Mouse (Mus musculus) heart, embryonic 13.5 days (tissue): ENCODE results near the gene Morc2a. TPM values are rescaled to one million over a fixed set of nuclear protein-coding genes. Genes with fewer than 3 reads are reported as not detected.

Experiments
- ATAC-seq: fragments of 200-750 bp; cut with Nextera tagmentation; 2 replicates; pipeline ENCODE4 v1.8.0; 2017; ENCODE audit warnings: moderate TSS enrichment; ENCODE audit not compliant: insufficient number of reproducible peaks, low FRiP score, low TSS enrichment; ENCODE audit errors: extremely low read depth
- H3K27ac ChIP-seq: fragments of 300-500 bp; sonication (generic); replicated peaks from 2 replicates; pipeline ENCODE4 v1.5.1; 2015; ENCODE audit warnings: moderate library complexity, mild to moderate bottlenecking, inconsistent platforms
- H3K27me3 ChIP-seq: fragments of 300-500 bp; sonication (generic); replicated peaks from 2 replicates; pipeline ENCODE4 v1.6.1; 2015; ENCODE audit warnings: mild to moderate bottlenecking, inconsistent platforms
- H3K36me3 ChIP-seq: fragments of 300-500 bp; sonication (generic); 2 replicates; pipeline ENCODE4 v1.6.1; 2015; ENCODE audit warnings: mild to moderate bottlenecking, inconsistent platforms
- H3K4me1 ChIP-seq: fragments of 300-500 bp; sonication (generic); 2 replicates; pipeline ENCODE4 v1.6.1; 2015; ENCODE audit warnings: inconsistent platforms
- H3K4me2 ChIP-seq: fragments of 300-500 bp; sonication (generic); 2 replicates; pipeline ENCODE4 v1.6.1; 2015; ENCODE audit warnings: inconsistent platforms, mild to moderate bottlenecking, moderate library complexity
- H3K4me3 ChIP-seq: fragments of 300-500 bp; sonication (generic); 2 replicates; pipeline ENCODE4 v1.5.1; 2015; ENCODE audit warnings: moderate library complexity, mild to moderate bottlenecking, inconsistent platforms
- H3K9ac ChIP-seq: fragments of 300-500 bp; sonication (generic); 2 replicates; pipeline ENCODE4 v1.6.1; 2015; ENCODE audit warnings: inconsistent platforms, mild to moderate bottlenecking, moderate library complexity
- H3K9me3 ChIP-seq: fragments of 300-500 bp; sonication (generic); 2 replicates; pipeline ENCODE4 v1.6.1; 2016; ENCODE audit warnings: inconsistent platforms
- WGBS: fragments of 180-500 bp; shearing (Covaris S2); methylation state at CpG from one replicate; pipeline ENCODE4 v1.1.7; 2015; ENCODE audit warnings: mixed read lengths; 5-methylcytosine and 5-hydroxymethylcytosine counted together
- polyA plus RNA-seq: library from polyadenylated mRNA; unstranded; fragments of >200 nt; fragmentation: Nextera tagmentation; extraction: Ambion mirVana; gene quantifications from 2 replicates; pipeline ENCODE4 v1.2.1, GENCODE M21; 2015

The Morc2a gene
- polyA plus RNA-seq, 1 experiment from 2014 or later = 20.4 TPM

DNA sequence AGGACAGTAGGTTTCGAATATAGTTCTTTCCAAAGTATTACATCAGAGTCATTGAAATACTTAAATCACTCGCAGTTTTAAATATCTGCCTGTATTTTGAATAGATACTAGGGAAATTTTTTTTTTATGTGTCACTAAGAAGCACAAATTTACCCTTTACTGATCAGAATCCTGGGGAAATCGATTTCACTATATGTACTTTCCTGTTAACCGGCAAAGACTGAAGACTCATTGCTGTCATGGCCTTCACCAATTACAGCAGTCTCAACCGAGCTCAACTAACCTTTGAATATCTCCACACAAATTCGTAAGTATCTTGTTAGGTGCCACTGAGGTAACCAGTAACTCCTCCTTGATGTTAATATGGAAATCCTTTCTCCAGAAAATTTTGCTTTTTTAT is 1.1 kb downstream of the Morc2a start:
- Histone ChIP-seq H3K27ac (peak overlapping the region; percentile 92; the same call in 1 of the 2 replicates), H3K36me3 (peaks cover 35% of the 10 kb centered on the region), H3K4me2 (peak overlapping the region; percentile 80), H3K9me3 (no peaks in the 10 kb centered on the region), H3K27me3 (no peaks in the 10 kb centered on the region), H3K4me3 (peak overlapping the region; percentile 98), H3K9ac (peak overlapping the region; percentile 91), H3K4me1 (peaks cover 40% of the 10 kb centered on the region)
- no peak for ATAC-seq
- WGBS = 90% methylated on average over 6 of the region's 6 CpGs

DNA sequence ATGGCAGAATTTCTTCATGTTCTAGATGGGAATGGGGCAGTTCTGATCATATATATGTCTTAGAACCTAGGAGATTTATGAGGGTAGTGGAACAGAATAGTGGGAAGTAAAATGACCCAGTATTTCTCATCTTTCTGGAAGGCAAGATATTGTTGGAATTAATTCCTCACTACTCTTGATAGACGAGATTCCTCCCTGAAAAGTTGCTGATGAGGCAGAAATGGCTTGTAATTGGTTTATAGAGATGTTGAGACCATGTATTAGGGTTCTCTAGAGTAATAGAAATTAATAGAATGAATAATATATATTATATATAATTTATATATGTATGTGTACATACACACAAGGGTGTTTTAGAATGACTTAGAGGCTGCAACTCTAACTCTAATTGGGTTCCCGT is 13.0 kb downstream of the Morc2a start:
- 90% methylated on average over 2 of the region's 2 CpGs for WGBS
- Histone ChIP-seq H3K9me3 (no peaks in the 10 kb centered on the region), H3K9ac (no peak overlapping the region), H3K27me3 (no peaks in the 10 kb centered on the region), H3K4me3 (no peak overlapping the region), H3K27ac (no peak overlapping the region), H3K4me2 (no peak overlapping the region), H3K36me3 (peaks cover 72% of the 10 kb centered on the region), H3K4me1 (no peaks in the 10 kb centered on the region)
- no peak for ATAC-seq

DNA sequence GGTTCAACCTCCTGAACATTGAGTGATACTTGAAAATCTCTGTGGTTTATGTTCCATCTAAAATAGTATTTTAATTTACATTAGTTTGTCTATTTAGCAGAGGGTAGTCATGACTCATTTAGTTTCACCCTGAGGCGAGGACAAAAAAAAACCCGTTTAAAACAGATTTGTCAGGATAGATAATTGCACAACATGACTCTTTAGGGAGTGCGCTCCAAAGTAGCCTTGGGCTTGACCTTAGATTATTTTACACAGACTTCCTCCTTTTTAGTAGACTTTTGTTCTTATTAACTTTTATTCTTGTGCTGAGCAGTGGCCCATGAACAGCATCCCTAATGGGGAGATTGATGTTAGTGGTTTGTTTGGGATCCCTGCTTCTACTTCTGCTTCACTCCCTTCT is 18.5 kb downstream of the Morc2a start:
- no peaks in the 10 kb centered on the region for H3K27me3 ChIP-seq
- H3K36me3 ChIP-seq = peaks cover 91% of the 10 kb centered on the region
- WGBS = 93% methylated on average over 3 of the region's 3 CpGs

DNA sequence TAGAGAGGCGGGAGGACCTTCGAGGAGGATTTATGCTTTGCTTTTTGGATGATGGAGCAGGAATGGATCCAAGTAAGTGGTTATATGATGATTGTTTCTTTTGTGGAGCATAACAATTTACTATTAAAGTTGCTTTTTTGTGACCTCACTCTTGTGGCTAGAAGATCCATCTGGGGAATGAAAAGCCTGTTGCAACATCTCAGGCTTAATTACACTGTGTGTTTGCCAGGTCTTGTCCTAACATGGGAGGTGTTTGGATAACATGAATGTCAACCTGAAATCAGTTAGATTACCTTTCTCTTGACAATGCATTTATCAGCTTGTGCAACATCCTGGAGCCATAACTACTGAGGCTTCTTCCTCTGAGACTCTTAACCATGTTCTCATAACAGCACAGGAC is 19.8 kb downstream of the Morc2a start:
- H3K9me3 ChIP-seq = no peaks in the 10 kb centered on the region
- H3K4me3 ChIP-seq = no peak overlapping the region
- H3K4me2 ChIP-seq = no peak overlapping the region
- H3K27ac ChIP-seq = no peak overlapping the region
- H3K4me1 ChIP-seq = no peaks in the 10 kb centered on the region
- WGBS = 91% methylated on average over 2 of the region's 2 CpGs
- no peaks in the 10 kb centered on the region for H3K27me3 ChIP-seq
- peaks cover 94% of the 10 kb centered on the region for H3K36me3 ChIP-seq
- no peak for ATAC-seq
- H3K9ac ChIP-seq = no peak overlapping the region

More for the DNA sequence above, 18.5 kb downstream of the Morc2a start:
- Histone ChIP-seq H3K4me3 (no peak overlapping the region), H3K9me3 (no peaks in the 10 kb centered on the region), H3K27ac (no peak overlapping the region), H3K4me1 (no peaks in the 10 kb centered on the region), H3K9ac (no peak overlapping the region), H3K4me2 (no peak overlapping the region)
- no peak for ATAC-seq

- H3K9ac ChIP-seq = no peak overlapping the region
- no peak overlapping the region for H3K27ac ChIP-seq
- H3K4me3 ChIP-seq = no peak overlapping the region
- H3K36me3 ChIP-seq = peaks cover 95% of the 10 kb centered on the region
- H3K9me3 ChIP-seq = no peaks in the 10 kb centered on the region
- no peak overlapping the region for H3K4me2 ChIP-seq
- no peaks in the 10 kb centered on the region for H3K4me1 ChIP-seq
- ATAC-seq = no peak
- H3K27me3 ChIP-seq = no peaks in the 10 kb centered on the region
Measured at GRCm38 (mm10) chr11:3669849-3670248, 20.9 kb downstream of the Morc2a start.

DNA sequence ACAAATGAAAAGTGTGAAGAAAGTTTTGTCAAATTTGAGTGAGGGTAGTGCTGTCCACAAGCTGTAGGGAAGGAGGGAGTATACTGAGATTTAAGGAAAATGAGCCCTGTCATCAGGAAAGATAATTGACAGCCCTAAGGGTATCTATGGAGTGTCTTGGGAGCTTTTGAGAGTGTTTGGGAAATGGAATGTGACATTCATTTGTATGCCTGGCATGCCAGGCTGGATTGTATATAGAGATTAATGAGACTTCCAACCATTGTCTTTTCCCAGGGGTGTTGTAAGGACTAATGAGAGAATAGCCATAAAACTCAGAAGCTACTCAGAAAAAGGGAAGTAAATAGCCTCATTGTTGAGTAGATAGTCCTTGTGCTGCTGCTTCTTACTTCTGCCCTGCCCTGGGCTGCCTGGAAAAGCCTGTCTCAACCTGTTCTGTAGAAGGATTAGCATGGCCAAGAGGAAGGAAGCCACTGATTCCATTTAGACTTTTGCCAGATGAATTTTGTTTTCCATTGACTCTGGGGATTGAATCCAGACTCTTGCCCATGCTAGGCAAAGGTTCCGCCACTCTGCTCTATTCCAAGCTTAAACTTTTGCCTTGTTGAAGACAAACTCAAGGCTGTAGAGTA is 22.1 kb downstream of the Morc2a start:
- Histone ChIP-seq H3K36me3 (peaks cover 100% of the 10 kb centered on the region), H3K27me3 (no peaks in the 10 kb centered on the region)
- 94% methylated on average over 1 of the region's 1 CpGs for WGBS

GRCm38 (mm10) chr11:3674545-3674944 is 25.6 kb downstream of the Morc2a start:
- no peaks in the 10 kb centered on the region for H3K27me3 ChIP-seq
- H3K36me3 ChIP-seq = peaks cover 100% of the 10 kb centered on the region
- H3K9me3 ChIP-seq = no peaks in the 10 kb centered on the region
- H3K4me1 ChIP-seq = no peaks in the 10 kb centered on the region
- H3K27ac ChIP-seq = no peak overlapping the region
- no peak overlapping the region for H3K9ac ChIP-seq
- 89% methylated on average over 4 of the region's 4 CpGs for WGBS
- no peak for ATAC-seq
- H3K4me2 ChIP-seq = no peak overlapping the region
- H3K4me3 ChIP-seq = no peak overlapping the region

More for the DNA sequence above, 22.1 kb downstream of the Morc2a start:
- H3K4me1 ChIP-seq = no peaks in the 10 kb centered on the region
- ATAC-seq = no peak
- no peaks in the 10 kb centered on the region for H3K9me3 ChIP-seq
- H3K4me2 ChIP-seq = no peak overlapping the region
- H3K9ac ChIP-seq = no peak overlapping the region
- no peak overlapping the region for H3K27ac ChIP-seq
- H3K4me3 ChIP-seq = no peak overlapping the region

- 90% methylated on average over 5 of the region's 5 CpGs for WGBS
- H3K27ac ChIP-seq = no peak overlapping the region
Measured at GRCm38 (mm10) chr11:3676423-3676822, 27.4 kb downstream of the Morc2a start.

GRCm38 (mm10) chr11:3677204-3677603 is 28.2 kb downstream of the Morc2a start:
- Histone ChIP-seq H3K27ac (peak overlapping the region; percentile 21; the same call in 1 of the 2 replicates), H3K4me1 (no peaks in the 10 kb centered on the region), H3K9ac (no peak overlapping the region), H3K9me3 (no peaks in the 10 kb centered on the region), H3K36me3 (peaks cover 99% of the 10 kb centered on the region), H3K4me3 (no peak overlapping the region), H3K4me2 (no peak overlapping the region), H3K27me3 (no peaks in the 10 kb centered on the region)
- ATAC-seq = no peak
- 60% methylated on average over 6 of the region's 6 CpGs for WGBS

More at GRCm38 (mm10) chr11:3676423-3676822, 27.4 kb downstream of the Morc2a start:
- Histone ChIP-seq H3K4me2 (no peak overlapping the region), H3K4me3 (no peak overlapping the region), H3K9ac (no peak overlapping the region), H3K9me3 (no peaks in the 10 kb centered on the region), H3K27me3 (no peaks in the 10 kb centered on the region), H3K4me1 (no peaks in the 10 kb centered on the region), H3K36me3 (peaks cover 100% of the 10 kb centered on the region)
- ATAC-seq = no peak

- 91% methylated on average over 3 of the region's 3 CpGs for whole genome bisulfite sequencing
- Histone ChIP-seq H3K27me3 (no peaks in the 10 kb centered on the region), H3K4me2 (no peak overlapping the region), H3K9me3 (no peaks in the 10 kb centered on the region), H3K4me1 (no peaks in the 10 kb centered on the region), H3K36me3 (peaks cover 98% of the 10 kb centered on the region), H3K9ac (no peak overlapping the region), H3K27ac (no peak overlapping the region), H3K4me3 (no peak overlapping the region)
- no peak for ATAC-seq
Measured at GRCm38 (mm10) chr11:3679771-3680170, 30.8 kb downstream of the Morc2a start.

GRCm38 (mm10) chr11:3683696-3684095 is 34.7 kb downstream of the Morc2a start:
- WGBS = 91% methylated on average over 11 of the region's 11 CpGs
- H3K9ac ChIP-seq = no peak overlapping the region
- H3K9me3 ChIP-seq = no peaks in the 10 kb centered on the region
- H3K4me2 ChIP-seq = no peak overlapping the region
- ATAC-seq = no peak
- H3K4me3 ChIP-seq = no peak overlapping the region
- no peaks in the 10 kb centered on the region for H3K27me3 ChIP-seq
- peaks cover 97% of the 10 kb centered on the region for H3K36me3 ChIP-seq
- no peaks in the 10 kb centered on the region for H3K4me1 ChIP-seq
- no peak overlapping the region for H3K27ac ChIP-seq

- H3K36me3 ChIP-seq = peaks cover 97% of the 10 kb centered on the region
- 92% methylated on average over 1 of the region's 1 CpGs for WGBS
- no peak for ATAC-seq
Measured at GRCm38 (mm10) chr11:3684232-3684631, 35.2 kb downstream of the Morc2a start.

More at GRCm38 (mm10) chr11:3684232-3684631, 35.2 kb downstream of the Morc2a start:
- Histone ChIP-seq H3K27me3 (no peaks in the 10 kb centered on the region), H3K4me2 (no peak overlapping the region), H3K4me3 (no peak overlapping the region), H3K4me1 (no peaks in the 10 kb centered on the region), H3K27ac (no peak overlapping the region), H3K9ac (no peak overlapping the region), H3K9me3 (no peaks in the 10 kb centered on the region)
